Mouse (Mus musculus): Measurements from ENCODE around the gene Prrc2a. TPM values are rescaled to one million over a fixed set of nuclear protein-coding genes. Genes with fewer than 3 reads are reported as not detected.

Prrc2a gene
- polyA plus RNA-seq, 1 experiment from 2014 or later = 206 TPM

GRCm38 (mm10) chr17:35104079-35104478 lies 60.6 kb downstream of the Prrc2a start:
- H3K36me3 ChIP-seq = peaks cover 50% of the 10 kb centered on the region
- H3K4me3 ChIP-seq = no peak overlapping the region
- H3K27me3 ChIP-seq = no peaks in the 10 kb centered on the region
- H3K4me2 ChIP-seq (replicated peaks) = no peak overlapping the region
- ATAC-seq (ENCODE audit: low FRiP score) = no peak
- WGBS = 92% methylated on average over 7 of the region's 7 CpGs
- H3K9ac ChIP-seq = no peak overlapping the region
- peaks cover 4% of the 10 kb centered on the region; the same call in 1 of the 2 replicates for H3K4me1 ChIP-seq
- no peaks in the 10 kb centered on the region for H3K9me3 ChIP-seq (replicated peaks)
- no peak overlapping the region for H3K27ac ChIP-seq

- 0 out of 2 replicates have a peak overlapping the region, but pooled peaks have one; percentile 27 for H3K9ac ChIP-seq
- no peaks in the 10 kb centered on the region for H3K9me3 ChIP-seq (replicated peaks)
- no peaks in the 10 kb centered on the region for H3K27me3 ChIP-seq
- H3K36me3 ChIP-seq = peaks cover 57% of the 10 kb centered on the region
- H3K4me1 ChIP-seq = peaks cover 4% of the 10 kb centered on the region; the same call in 1 of the 2 replicates
- 71% methylated on average over 6 of the region's 6 CpGs for WGBS
- no peak overlapping the region for H3K27ac ChIP-seq
- no peak overlapping the region for H3K4me3 ChIP-seq
- ATAC-seq (ENCODE audit: low FRiP score) = no peak
- H3K4me2 ChIP-seq (replicated peaks) = no peak overlapping the region
Measured at GRCm38 (mm10) chr17:35103221-35103690, 61.4 kb downstream of the Prrc2a start.

DNA sequence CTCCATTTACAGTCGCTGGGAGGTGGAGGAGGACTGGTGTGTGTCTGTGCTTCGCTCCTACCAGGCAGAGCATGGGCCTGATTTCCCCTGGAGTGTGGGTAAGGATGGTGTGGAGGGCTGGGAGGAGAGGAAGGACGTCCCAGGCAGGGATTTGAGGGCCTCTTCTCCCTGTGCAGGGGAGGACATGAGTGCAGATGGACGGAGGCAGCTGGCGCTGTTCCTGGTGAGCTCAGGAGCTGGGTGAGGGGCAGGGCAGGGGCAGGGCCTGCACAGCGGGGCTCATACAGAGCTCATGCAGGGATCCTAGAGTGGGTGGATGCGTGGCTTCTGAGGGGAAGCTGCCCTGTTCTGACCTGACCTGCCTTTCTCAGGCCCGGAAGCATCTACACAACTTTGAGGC lies 62.4 kb downstream of the Prrc2a start:
- Histone ChIP-seq H3K4me2 (replicated peaks) (no peak overlapping the region), H3K36me3 (peaks cover 61% of the 10 kb centered on the region), H3K9me3 (replicated peaks) (no peaks in the 10 kb centered on the region), H3K4me1 (peaks cover 4% of the 10 kb centered on the region; the same call in 1 of the 2 replicates), H3K27me3 (no peaks in the 10 kb centered on the region), H3K4me3 (no peak overlapping the region), H3K27ac (no peak overlapping the region), H3K9ac (no peak overlapping the region)
- no peak for ATAC-seq (ENCODE audit: low FRiP score)
- 81% methylated on average over 8 of the region's 8 CpGs for WGBS

GRCm38 (mm10) chr17:35101161-35101560 lies 63.5 kb downstream of the Prrc2a start:
- Histone ChIP-seq H3K36me3 (peaks cover 72% of the 10 kb centered on the region), H3K9me3 (replicated peaks) (no peaks in the 10 kb centered on the region), H3K9ac (no peak overlapping the region), H3K4me1 (peaks cover 2% of the 10 kb centered on the region; the same call in 1 of the 2 replicates), H3K27me3 (no peaks in the 10 kb centered on the region), H3K4me3 (no peak overlapping the region), H3K4me2 (replicated peaks) (no peak overlapping the region), H3K27ac (no peak overlapping the region)
- 88% methylated on average over 11 of the region's 11 CpGs for WGBS
- ATAC-seq (ENCODE audit: low FRiP score) = no peak

DNA sequence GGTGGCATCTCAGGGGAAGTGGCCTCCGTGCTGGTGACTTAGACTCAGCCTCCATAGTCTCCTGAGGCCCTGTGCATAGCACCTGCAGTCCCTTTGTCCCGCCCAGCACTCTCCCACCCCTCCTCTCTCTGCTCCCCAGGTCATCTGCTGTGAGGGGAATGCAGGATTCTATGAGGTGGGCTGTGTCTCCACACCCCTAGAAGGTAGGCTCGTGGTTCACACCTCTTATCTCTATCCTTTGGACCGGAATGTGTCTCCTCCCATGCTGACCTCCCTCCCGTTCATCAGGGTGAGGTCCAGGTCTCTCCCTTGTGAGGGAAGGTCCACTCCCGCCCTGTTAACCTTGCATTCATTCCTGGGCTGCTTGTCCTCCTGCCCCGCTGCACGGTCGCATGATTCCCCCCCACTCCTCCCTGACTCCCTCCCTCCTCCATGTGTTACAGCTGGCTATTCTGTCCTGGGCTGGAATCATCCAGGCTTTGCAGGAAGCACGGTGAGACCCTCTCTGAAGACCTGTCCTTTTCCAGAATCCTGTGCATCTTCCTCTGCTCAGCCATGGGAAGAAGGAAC lies 64.4 kb downstream of the Prrc2a start:
- no peak for ATAC-seq (ENCODE audit: low FRiP score)
- WGBS = 70% methylated on average over 10 of the region's 10 CpGs
- Histone ChIP-seq H3K9me3 (replicated peaks) (no peaks in the 10 kb centered on the region), H3K27me3 (no peaks in the 10 kb centered on the region), H3K4me3 (no peak overlapping the region), H3K9ac (no peak overlapping the region), H3K36me3 (peaks cover 79% of the 10 kb centered on the region), H3K27ac (no peak overlapping the region), H3K4me2 (replicated peaks) (no peak overlapping the region), H3K4me1 (no peaks in the 10 kb centered on the region)

Small RNA genes lying within 50 kb of the gene (microRNA-seq; reads per million reads assigned to microRNA genes)
- gene Mir6973a = not detected
- gene Mir6974 = not detected

Other genes starting within 250 kb of the Prrc2a start
- gene Neu1, start 233.6 kb downstream of the Prrc2a start, polyA plus RNA-seq (2016; fragmentation: Nextera tagmentation; extraction: Ambion mirVana) = 25.2 and 28.2 TPM in 2 replicates
- 0.08 and 0.25 TPM in 2 replicates for gene Hspa1b, start 205.7 kb downstream of the Prrc2a start, polyA plus RNA-seq (2016; fragmentation: Nextera tagmentation; extraction: Ambion mirVana)
- gene Gm20481, start 195.0 kb downstream of the Prrc2a start, polyA plus RNA-seq (2016; fragmentation: Nextera tagmentation; extraction: Ambion mirVana) = 0.99 TPM in 1 of 2 replicates, not detected in the other
- 2.2 and 3.1 TPM in 2 replicates for gene Hspa1a, start 192.7 kb downstream of the Prrc2a start, polyA plus RNA-seq (2016; fragmentation: Nextera tagmentation; extraction: Ambion mirVana)
- 1.3 TPM in 2 replicates for gene Hspa1l, start 192.2 kb downstream of the Prrc2a start, polyA plus RNA-seq (2016; fragmentation: Nextera tagmentation; extraction: Ambion mirVana)
- gene Lsm2, start 183.0 kb downstream of the Prrc2a start, polyA plus RNA-seq (2016; fragmentation: Nextera tagmentation; extraction: Ambion mirVana) = 128 and 158 TPM in 2 replicates
- gene Vars, start 163.9 kb downstream of the Prrc2a start, polyA plus RNA-seq (2016; fragmentation: Nextera tagmentation; extraction: Ambion mirVana) = 109 and 110 TPM in 2 replicates
- gene Vwa7, start 148.3 kb downstream of the Prrc2a start, polyA plus RNA-seq (2016; fragmentation: Nextera tagmentation; extraction: Ambion mirVana) = 0.12 and 0.20 TPM in 2 replicates
- 2.4 and 3.6 TPM in 2 replicates for gene Sapcd1, start 136.9 kb downstream of the Prrc2a start, polyA plus RNA-seq (2016; fragmentation: Nextera tagmentation; extraction: Ambion mirVana)
- 3.0 and 3.1 TPM in 2 replicates for gene Msh5, start 118.2 kb downstream of the Prrc2a start, polyA plus RNA-seq (2016; fragmentation: Nextera tagmentation; extraction: Ambion mirVana)
- gene Clic1, start 114.9 kb downstream of the Prrc2a start, polyA plus RNA-seq (2016; fragmentation: Nextera tagmentation; extraction: Ambion mirVana) = 157 and 159 TPM in 2 replicates
- gene Ddah2, start 105.9 kb downstream of the Prrc2a start, polyA plus RNA-seq (2016; fragmentation: Nextera tagmentation; extraction: Ambion mirVana) = 512 and 517 TPM in 2 replicates
- not detected in 2 replicates for gene Ly6g6c, start 99.5 kb downstream of the Prrc2a start, polyA plus RNA-seq (2016; fragmentation: Nextera tagmentation; extraction: Ambion mirVana)
- 0.46 and 0.52 TPM in 2 replicates for gene Mpig6b, start 98.7 kb downstream of the Prrc2a start, polyA plus RNA-seq (2016; fragmentation: Nextera tagmentation; extraction: Ambion mirVana)
- gene Ly6g6e, start 88.0 kb downstream of the Prrc2a start, polyA plus RNA-seq (2016; fragmentation: Nextera tagmentation; extraction: Ambion mirVana) = not detected in 2 replicates
- 2.1 and 2.3 TPM in 2 replicates for gene Ly6g6d, start 86.8 kb downstream of the Prrc2a start, polyA plus RNA-seq (2016; fragmentation: Nextera tagmentation; extraction: Ambion mirVana)
- 0.47 and 0.62 TPM in 2 replicates for gene Ly6g6f, start 79.3 kb downstream of the Prrc2a start, polyA plus RNA-seq (2016; fragmentation: Nextera tagmentation; extraction: Ambion mirVana)
- gene Abhd16a, start 75.6 kb downstream of the Prrc2a start, polyA plus RNA-seq (2016; fragmentation: Nextera tagmentation; extraction: Ambion mirVana) = 78.6 and 81.1 TPM in 2 replicates
- gene Ly6g5c, start 56.6 kb downstream of the Prrc2a start, polyA plus RNA-seq (2016; fragmentation: Nextera tagmentation; extraction: Ambion mirVana) = not detected in 2 replicates
- gene Ly6g5b, start 49.5 kb downstream of the Prrc2a start, polyA plus RNA-seq (2016; fragmentation: Nextera tagmentation; extraction: Ambion mirVana) = 1.4 and 1.5 TPM in 2 replicates
- 19.8 and 20.8 TPM in 2 replicates for gene Gpank1, start 43.4 kb downstream of the Prrc2a start, polyA plus RNA-seq (2016; fragmentation: Nextera tagmentation; extraction: Ambion mirVana)
- gene Csnk2b, start 42.8 kb downstream of the Prrc2a start, polyA plus RNA-seq (2016; fragmentation: Nextera tagmentation; extraction: Ambion mirVana) = 237 and 276 TPM in 2 replicates
- gene D17H6S53E, start 38.5 kb downstream of the Prrc2a start, polyA plus RNA-seq (2016; fragmentation: Nextera tagmentation; extraction: Ambion mirVana) = 7.3 and 7.7 TPM in 2 replicates
- gene Apom, start 32.8 kb downstream of the Prrc2a start, polyA plus RNA-seq (2016; fragmentation: Nextera tagmentation; extraction: Ambion mirVana) = 0.39 TPM in 1 of 2 replicates, not detected in the other
- 87.9 and 88.3 TPM in 2 replicates for gene Bag6, start 29.7 kb downstream of the Prrc2a start, polyA plus RNA-seq (2016; fragmentation: Nextera tagmentation; extraction: Ambion mirVana)
- gene Aif1, start 11.2 kb upstream of the Prrc2a start, polyA plus RNA-seq (2016; fragmentation: Nextera tagmentation; extraction: Ambion mirVana) = 7.8 and 7.9 TPM in 2 replicates
- 6.1 and 6.9 TPM in 2 replicates for gene Lst1, start 23.5 kb upstream of the Prrc2a start, polyA plus RNA-seq (2016; fragmentation: Nextera tagmentation; extraction: Ambion mirVana)
- 0.54 and 0.81 TPM in 2 replicates for gene Ltb, start 29.5 kb upstream of the Prrc2a start, polyA plus RNA-seq (2016; fragmentation: Nextera tagmentation; extraction: Ambion mirVana)
- gene Tnf, start 37.1 kb upstream of the Prrc2a start, polyA plus RNA-seq (2016; fragmentation: Nextera tagmentation; extraction: Ambion mirVana) = 0.14 TPM in 1 of 2 replicates, not detected in the other
- not detected in 2 replicates for gene Lta, start 40.5 kb upstream of the Prrc2a start, polyA plus RNA-seq (2016; fragmentation: Nextera tagmentation; extraction: Ambion mirVana)
- 0.62 TPM in 1 of 2 replicates, not detected in the other for gene Gm16181, start 55.9 kb upstream of the Prrc2a start, polyA plus RNA-seq (2016; fragmentation: Nextera tagmentation; extraction: Ambion mirVana)
- 21.1 and 23.0 TPM in 2 replicates for gene Atp6v1g2, start 68.8 kb upstream of the Prrc2a start, polyA plus RNA-seq (2016; fragmentation: Nextera tagmentation; extraction: Ambion mirVana)
- gene Nfkbil1, start 70.9 kb upstream of the Prrc2a start, polyA plus RNA-seq (2016; fragmentation: Nextera tagmentation; extraction: Ambion mirVana) = 12.1 and 12.2 TPM in 2 replicates
- gene Ddx39b, start 76.8 kb upstream of the Prrc2a start, polyA plus RNA-seq (2016; fragmentation: Nextera tagmentation; extraction: Ambion mirVana) = 480 and 488 TPM in 2 replicates
- gene H2-D1, start 97.8 kb upstream of the Prrc2a start, polyA plus RNA-seq (2016; fragmentation: Nextera tagmentation; extraction: Ambion mirVana) = 38.6 and 46.0 TPM in 2 replicates
- gene H2-Q1, start 155.5 kb upstream of the Prrc2a start, polyA plus RNA-seq (2016; fragmentation: Nextera tagmentation; extraction: Ambion mirVana) = 0.12 TPM in 1 of 2 replicates, not detected in the other
- 0.46 TPM in 1 of 2 replicates, not detected in the other for gene H2-Q2, start 177.3 kb upstream of the Prrc2a start, polyA plus RNA-seq (2016; fragmentation: Nextera tagmentation; extraction: Ambion mirVana)
- gene H2-Q4, start 214.7 kb upstream of the Prrc2a start, polyA plus RNA-seq (2016; fragmentation: Nextera tagmentation; extraction: Ambion mirVana) = 1.6 and 1.7 TPM in 2 replicates